Mouse (Mus musculus): ENCODE results near the gene Snrnp70. TPM values are rescaled to one million over a fixed set of nuclear protein-coding genes. Genes with fewer than 3 reads are reported as not detected.

Snrnp70 gene
- 211 TPM for polyA plus RNA-seq (2017; shearing (Covaris generic))

DNA sequence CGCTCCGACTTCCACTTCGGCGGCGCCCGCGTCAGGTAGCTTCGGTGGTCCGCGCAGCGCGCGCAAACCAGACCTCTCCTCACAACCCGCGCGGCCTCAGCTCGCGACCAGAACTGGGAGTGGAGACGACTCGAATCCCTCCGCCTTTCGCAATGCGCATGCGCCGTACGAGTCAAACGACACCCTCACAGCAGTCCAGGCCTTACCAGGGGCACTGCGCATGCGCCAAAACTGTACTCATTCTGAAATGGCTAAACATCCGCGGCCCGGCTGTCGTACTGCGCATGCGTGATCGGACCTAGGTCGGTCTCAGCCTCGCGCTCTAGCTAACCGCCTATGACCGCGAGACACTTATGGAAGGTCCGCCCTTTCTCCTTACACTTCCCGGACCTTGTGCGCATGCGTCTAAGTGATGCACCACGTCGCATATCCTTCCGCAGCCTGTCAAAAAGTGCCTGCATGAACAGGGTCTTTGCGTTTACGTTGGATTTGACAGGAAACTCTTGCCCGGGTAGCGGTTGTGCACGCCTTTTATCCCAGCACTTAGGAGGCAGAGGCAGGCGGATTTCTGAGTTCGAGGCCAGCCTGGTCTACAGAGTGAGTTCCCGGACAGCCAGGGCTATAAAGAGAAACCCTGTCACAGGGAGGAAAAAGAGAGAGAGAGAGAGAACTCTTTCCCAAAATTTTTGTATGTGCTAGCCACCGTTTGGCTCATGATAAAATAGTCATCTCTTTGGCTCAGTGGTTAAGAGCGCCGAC is at the start of gene Snrnp70:
Gene Snrnp70 (minus strand): TSS at position 165 of the 759 bp plus-strand sequence.

DNA sequence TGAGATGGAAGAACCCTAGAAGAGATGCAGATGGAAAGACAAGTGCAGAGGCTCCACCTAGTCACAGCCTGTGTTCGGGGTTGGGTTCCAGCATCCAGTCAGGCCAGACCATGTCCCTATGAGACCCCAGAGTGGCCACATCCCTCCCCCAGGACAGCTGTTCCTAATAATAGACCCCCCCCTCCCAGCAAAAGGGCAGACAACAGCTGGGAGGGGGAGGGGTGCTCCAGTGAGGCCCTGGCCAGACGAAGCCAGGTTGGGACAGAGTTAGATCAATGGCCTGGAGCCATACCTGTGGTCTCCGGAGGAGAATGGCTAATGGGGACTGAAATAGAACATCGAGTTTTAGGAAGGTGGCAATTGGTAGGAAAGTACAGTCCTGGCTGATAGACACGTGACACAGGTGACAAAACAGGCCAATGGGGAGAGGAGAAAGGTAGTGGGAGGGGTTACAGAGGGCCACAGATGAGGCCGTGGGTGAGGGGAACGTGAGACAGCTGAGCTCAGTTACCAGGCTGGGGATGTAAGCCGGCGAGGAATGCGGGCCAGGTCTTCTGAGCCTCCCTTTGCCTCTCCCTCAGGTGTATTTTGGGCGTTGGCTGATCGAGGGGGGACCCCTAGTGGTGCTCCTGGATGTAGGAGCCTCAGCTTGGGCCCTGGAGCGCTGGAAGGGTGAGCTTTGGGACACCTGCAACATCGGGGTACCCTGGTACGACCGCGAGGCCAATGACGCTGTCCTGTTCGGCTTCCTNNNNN is 42.2 kb upstream of the Snrnp70 start, which contains the start of gene Ruvbl2:
Gene Ruvbl2 (minus strand): TSS at position 576 of the 756 bp plus-strand sequence.

DNA sequence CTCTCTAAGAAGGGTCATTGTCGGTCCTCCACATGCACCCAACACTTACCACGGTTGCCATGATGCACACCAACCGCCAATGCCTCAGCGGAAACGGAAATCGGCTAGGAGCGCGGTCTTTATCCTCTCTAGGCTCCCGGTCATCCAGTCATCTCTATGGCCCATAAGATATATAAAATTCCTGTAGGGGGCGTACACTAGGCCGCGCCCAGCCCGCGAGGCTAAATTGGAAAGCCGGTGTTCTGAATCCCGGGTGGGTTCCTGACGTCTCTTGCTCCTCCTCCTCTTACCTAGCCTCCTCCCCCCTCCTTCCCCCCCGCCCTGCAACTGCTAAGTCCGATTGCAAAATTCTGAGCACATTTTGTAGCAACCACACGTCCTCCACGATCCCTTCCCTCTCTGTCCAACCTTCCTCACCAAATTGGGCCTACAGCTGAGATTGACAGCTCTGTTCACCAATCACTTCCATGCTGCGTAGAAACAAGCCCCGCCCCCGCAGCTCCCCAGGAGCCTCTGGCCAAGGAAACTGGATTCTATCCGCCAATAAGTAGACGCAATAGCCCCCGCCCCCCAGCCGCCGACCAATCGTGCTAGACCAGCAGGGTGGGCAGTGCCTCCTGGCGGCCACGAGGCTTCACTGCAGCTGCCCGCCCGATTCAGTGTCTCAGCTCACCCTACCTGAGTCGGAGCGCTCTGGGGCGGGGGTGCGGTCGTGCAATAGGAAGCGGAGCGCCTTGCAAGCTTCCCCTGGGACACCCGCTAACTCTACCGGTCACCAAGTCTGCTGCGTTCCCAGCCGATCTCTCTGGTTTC is 38.9 kb upstream of the Snrnp70 start, which contains the start of gene Gys1:
Gene Gys1 (plus strand): TSS at position 642 of the 813 bp plus-strand sequence.

DNA sequence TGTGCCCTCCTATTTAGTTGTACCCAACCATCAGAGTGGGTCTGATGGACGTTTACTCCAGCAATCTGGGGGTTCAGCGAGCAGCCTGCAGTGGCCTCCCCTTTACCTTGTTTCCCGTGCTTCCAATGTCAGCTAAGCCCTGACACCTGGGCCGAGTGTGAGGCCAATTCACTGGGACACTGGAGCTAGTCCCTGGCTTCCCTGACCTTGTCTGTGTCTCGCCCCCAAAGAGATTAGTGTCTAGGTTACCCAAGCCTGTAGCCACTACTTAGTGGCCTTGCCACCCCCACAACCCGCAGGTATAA is 25.0 kb upstream of the Snrnp70 start, which contains the start of gene Lhb:
Gene Lhb (plus strand): TSS at position 206 of the 305 bp plus-strand sequence.

DNA sequence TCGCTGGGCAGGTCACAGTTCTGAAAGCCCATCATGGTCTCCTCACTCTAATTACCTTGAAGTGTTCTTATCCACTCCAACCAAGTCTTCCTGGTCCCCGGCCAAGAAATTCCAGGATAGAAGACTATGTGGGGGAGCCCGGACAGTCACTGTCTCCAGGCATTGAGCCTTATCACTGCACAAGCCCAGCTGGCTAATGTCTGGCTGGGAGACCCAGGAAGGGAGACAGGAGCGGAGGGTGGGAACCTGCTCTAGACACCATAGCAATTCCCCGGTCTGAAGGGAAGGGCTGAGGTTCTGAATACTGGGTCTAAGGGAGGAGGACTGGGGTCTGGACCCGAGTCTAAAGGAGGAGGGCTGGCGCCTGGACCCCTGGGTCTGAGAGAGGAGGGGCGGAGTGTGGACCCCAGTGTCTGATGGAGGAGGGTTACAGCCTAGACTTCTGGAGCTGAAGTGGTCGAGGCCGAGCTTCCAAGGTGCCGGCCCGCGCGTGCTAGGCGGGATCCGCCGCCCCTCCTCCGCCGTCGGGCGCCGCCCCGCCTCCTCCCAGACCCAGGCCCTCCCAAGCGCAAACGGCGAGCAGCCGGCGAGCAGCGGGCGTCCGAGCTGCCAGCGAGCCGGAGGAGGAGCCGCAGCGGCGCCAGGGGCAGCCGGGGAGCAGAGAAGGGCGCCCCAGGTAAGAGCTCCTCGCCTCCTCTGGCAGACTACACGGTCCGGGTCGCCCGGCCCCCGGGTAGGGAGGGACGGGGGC is 17.7 kb upstream of the Snrnp70 start, which contains the start of gene Ntf5:
Gene Ntf5 (plus strand): TSS at position 583 of the 751 bp plus-strand sequence.

DNA sequence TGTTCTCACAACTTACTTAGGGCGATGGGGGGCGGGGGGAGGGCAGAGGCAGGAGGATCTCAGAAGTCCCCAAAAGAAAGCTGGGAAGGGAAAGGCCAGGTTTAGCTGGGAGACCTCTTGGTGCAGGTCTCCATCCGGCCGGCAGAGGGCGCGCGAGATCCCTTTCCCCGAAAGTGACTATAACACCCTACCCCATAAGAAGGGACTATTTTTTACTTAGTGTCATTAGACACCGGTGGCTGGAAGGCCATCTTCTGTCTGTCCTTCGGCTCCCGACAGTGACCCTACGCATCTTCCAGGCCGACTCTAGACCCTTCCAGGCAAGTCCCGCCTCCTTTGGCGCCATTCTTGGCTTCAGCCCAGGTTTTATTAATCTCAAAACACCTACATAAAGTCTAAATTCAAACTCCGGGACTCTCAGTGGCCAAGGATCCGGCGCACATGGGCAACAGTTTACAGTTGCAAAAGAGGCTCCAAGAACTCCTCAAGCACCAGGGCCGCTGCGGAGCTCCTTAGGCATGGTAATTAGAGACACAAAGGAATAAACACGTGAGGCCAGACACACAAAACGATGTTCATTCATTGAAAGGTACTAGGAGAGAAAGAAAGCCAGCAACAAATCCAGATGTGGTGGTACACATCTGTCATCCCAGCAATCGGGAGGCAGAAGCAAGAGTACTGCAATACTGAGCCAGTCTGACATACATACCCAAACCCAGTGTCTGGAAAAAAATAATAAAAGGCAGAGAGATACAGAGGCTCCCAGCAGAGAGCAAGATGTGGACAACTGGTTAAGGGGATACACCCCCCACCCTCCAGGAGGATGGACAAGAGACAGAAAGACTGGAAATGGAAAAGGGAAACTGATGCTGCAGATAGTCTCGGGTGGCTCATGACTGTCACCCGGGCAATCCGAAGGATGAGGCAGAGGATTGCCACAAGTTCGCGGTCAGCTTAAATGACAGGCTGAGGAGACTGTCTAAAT is 9.8 kb upstream of the Snrnp70 start, which contains the start of gene Kcna7:
Gene Kcna7 (plus strand): TSS at position 563 of the 985 bp plus-strand sequence.

DNA sequence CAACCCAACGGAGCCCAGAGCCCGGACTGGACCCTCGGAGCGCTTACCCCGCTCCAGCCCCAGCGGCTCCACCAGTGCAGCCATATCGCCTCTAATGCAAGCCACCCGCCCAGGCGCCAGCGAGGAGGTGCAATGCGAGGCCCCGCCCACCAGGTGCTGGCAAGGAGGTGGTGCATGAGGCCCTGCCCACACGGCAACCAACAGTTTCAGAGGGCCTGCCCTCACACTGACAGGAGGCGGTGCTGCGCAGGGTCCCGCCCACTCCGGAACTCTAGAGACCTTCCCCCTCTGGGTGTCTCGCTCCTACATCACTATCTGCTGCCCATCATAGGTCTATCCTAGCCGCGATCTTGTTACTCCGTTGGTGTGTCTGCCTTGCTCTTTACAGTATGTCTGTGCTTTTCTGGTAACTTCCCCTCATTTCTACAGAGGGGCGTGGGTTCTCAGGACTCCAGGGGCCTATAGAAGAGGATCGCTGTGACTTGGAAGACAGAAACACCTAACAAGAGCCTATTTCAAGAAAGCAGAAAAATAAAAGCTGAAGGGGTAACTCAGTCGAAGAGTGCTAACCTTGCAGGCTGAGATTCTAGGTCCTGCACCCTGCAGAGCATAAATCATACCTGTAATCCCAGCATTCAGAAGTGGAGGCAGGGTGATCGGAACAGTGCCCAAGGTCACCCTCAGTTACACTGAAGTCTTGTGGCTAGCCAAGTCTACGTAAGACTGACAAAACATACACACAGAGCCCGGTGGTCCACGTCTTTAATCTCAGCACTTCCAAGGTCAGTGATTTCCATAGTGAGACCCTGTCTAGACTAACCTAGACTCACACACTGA is 24.8 kb downstream of the Snrnp70 start, which contains the start of gene Lin7b:
Gene Lin7b (minus strand): TSS at position 109 of the 837 bp plus-strand sequence.

DNA sequence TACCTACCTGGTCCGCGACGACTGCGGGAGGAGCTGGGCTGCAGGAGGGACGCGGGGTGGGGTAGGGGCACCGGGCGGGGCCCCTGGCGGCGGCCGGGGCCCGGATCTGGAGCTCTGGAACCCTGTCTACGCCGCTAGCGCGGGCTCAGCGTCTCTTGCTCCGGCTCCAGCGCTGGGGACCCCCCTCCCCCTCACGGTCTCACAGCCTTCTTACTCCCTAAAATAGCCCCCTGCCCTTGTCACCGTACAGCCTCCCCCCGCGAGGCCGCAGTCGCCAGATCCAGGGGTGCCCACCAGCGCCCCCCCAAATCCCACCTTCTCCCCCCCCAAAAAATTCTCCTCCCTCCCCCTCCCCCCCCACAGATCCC is 28.9 kb downstream of the Snrnp70 start, which contains the start of gene Ppfia3:
Gene Ppfia3 (minus strand): TSS at position 368 of the 368 bp plus-strand sequence.

DNA sequence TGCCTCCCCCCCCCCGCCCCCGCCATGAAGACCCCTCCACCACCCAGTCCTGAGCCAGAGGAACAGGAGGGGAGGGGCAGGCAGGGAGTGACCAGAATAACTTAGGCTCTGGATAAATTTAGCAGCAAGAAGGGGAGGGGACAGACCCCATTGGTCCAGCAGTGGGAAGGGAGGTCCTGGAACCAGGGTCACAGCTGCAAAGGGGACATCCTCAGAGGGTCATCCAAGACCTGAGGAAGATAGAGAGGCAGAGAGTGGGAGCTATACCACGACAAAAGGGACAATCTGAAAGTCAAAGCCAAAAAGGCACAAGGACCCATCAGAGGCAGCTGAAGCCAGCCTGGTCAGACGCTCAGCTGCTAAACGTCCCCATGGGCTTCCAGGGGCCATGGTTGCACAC is 60.5 kb downstream of the Snrnp70 start, which contains the start of gene Hrc:
Gene Hrc (plus strand): TSS at position 235 of the 400 bp plus-strand sequence.

DNA sequence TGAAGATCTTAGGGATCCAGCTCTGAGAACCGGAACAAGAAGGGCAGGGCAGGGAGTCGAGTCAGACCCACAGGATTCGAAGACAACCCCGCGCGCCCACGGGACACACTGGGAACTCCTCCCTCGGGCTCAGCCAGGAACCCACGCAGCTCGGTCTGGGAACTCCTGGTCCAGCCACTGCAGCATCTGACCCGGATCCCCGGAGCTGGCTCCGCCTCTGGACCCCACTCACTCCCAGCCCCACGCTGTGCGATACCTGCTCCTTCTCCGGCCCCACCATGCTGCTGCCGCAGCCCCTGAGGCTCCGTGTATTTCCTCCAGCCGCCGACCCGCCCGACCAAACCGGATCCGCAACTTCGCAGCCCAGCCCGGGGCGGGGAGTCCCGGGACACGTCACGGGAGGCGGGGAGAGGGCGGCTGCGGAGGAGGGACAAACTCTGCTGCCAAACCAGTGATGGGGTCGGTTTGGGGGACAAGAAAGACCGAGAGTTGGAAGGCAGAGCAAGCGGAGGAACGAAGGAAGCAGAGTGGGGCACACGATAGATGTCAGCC is 62.0 kb downstream of the Snrnp70 start, which contains the start of gene Trpm4:
Gene Trpm4 (minus strand): TSS at position 350 of the 552 bp plus-strand sequence.

Other genes starting within 250 kb of the Snrnp70 start
- 28.2 TPM for gene Pih1d1, start 241.4 kb downstream of the Snrnp70 start, polyA plus RNA-seq (2017; shearing (Covaris generic))
- 36.2 TPM for gene Aldh16a1, start 241.2 kb downstream of the Snrnp70 start, polyA plus RNA-seq (2017; shearing (Covaris generic))
- not detected for gene Slc17a7, start 231.8 kb downstream of the Snrnp70 start, polyA plus RNA-seq (2017; shearing (Covaris generic))
- not detected for gene Gfy, start 216.2 kb downstream of the Snrnp70 start, polyA plus RNA-seq (2017; shearing (Covaris generic))
- not detected for gene Pth2, start 214.7 kb downstream of the Snrnp70 start, polyA plus RNA-seq (2017; shearing (Covaris generic))
- gene Ccdc155, start 190.8 kb downstream of the Snrnp70 start, polyA plus RNA-seq (2017; shearing (Covaris generic)) = 0.95 TPM
- gene Dkkl1, start 183.6 kb downstream of the Snrnp70 start, polyA plus RNA-seq (2017; shearing (Covaris generic)) = 66.4 TPM
- 1.7 TPM for gene Tead2, start 180.0 kb downstream of the Snrnp70 start, polyA plus RNA-seq (2017; shearing (Covaris generic))
- gene Cd37, start 156.6 kb downstream of the Snrnp70 start, polyA plus RNA-seq (2017; shearing (Covaris generic)) = 386 TPM
- gene Slc6a16, start 154.7 kb downstream of the Snrnp70 start, polyA plus RNA-seq (2017; shearing (Covaris generic)) = not detected
- gene Slc6a21, start 118.2 kb downstream of the Snrnp70 start, polyA plus RNA-seq (2017; shearing (Covaris generic)) = 0.93 TPM
- 5.0 TPM for gene Trpm4, start 62.0 kb downstream of the Snrnp70 start, polyA plus RNA-seq (2017; shearing (Covaris generic))
- not detected for gene Hrc, start 60.5 kb downstream of the Snrnp70 start, polyA plus RNA-seq (2017; shearing (Covaris generic))
- gene Ppfia3, start 28.7 kb downstream of the Snrnp70 start, polyA plus RNA-seq (2017; shearing (Covaris generic)) = 0.12 TPM
- gene Lin7b, start 25.2 kb downstream of the Snrnp70 start, polyA plus RNA-seq (2017; shearing (Covaris generic)) = not detected
- gene Kcna7, start 9.9 kb upstream of the Snrnp70 start, polyA plus RNA-seq (2017; shearing (Covaris generic)) = not detected
- 0.60 TPM for gene Ntf5, start 18.0 kb upstream of the Snrnp70 start, polyA plus RNA-seq (2017; shearing (Covaris generic))
- not detected for gene Lhb, start 25.1 kb upstream of the Snrnp70 start, polyA plus RNA-seq (2017; shearing (Covaris generic))
- 3.2 TPM for gene Gys1, start 39.1 kb upstream of the Snrnp70 start, polyA plus RNA-seq (2017; shearing (Covaris generic))
- gene Ruvbl2, start 42.4 kb upstream of the Snrnp70 start, polyA plus RNA-seq (2017; shearing (Covaris generic)) = 32.3 TPM
- gene Ftl1, start 64.1 kb upstream of the Snrnp70 start, polyA plus RNA-seq (2017; shearing (Covaris generic)) = 2,366 TPM
- 236 TPM for gene Bax, start 71.2 kb upstream of the Snrnp70 start, polyA plus RNA-seq (2017; shearing (Covaris generic))
- gene Tulp2, start 86.1 kb upstream of the Snrnp70 start, polyA plus RNA-seq (2017; shearing (Covaris generic)) = 1.3 TPM
- 0.89 TPM for gene Gm45808, start 91.1 kb upstream of the Snrnp70 start, polyA plus RNA-seq (2017; shearing (Covaris generic))
- gene Dhdh, start 93.1 kb upstream of the Snrnp70 start, polyA plus RNA-seq (2017; shearing (Covaris generic)) = 0.80 TPM
- gene Nucb1, start 114.7 kb upstream of the Snrnp70 start, polyA plus RNA-seq (2017; shearing (Covaris generic)) = 218 TPM
- 751 TPM for gene Ppp1r15a, start 130.5 kb upstream of the Snrnp70 start, polyA plus RNA-seq (2017; shearing (Covaris generic))
- 1.3 TPM for gene Plekha4, start 130.6 kb upstream of the Snrnp70 start, polyA plus RNA-seq (2017; shearing (Covaris generic))
- 2.0 TPM for gene Hsd17b14, start 159.2 kb upstream of the Snrnp70 start, polyA plus RNA-seq (2017; shearing (Covaris generic))
- gene Bcat2, start 174.4 kb upstream of the Snrnp70 start, polyA plus RNA-seq (2017; shearing (Covaris generic)) = 38.0 TPM
- gene Fgf21, start 219.7 kb upstream of the Snrnp70 start, polyA plus RNA-seq (2017; shearing (Covaris generic)) = not detected
- gene Fut1, start 221.5 kb upstream of the Snrnp70 start, polyA plus RNA-seq (2017; shearing (Covaris generic)) = 1.2 TPM
- gene Izumo1, start 226.1 kb upstream of the Snrnp70 start, polyA plus RNA-seq (2017; shearing (Covaris generic)) = not detected
- not detected for gene Rasip1, start 231.7 kb upstream of the Snrnp70 start, polyA plus RNA-seq (2017; shearing (Covaris generic))
- 1.1 TPM for gene Mamstr, start 244.2 kb upstream of the Snrnp70 start, polyA plus RNA-seq (2017; shearing (Covaris generic))

Measured in effector memory CD4-positive, alpha-beta T cell, adult 7 months (primary cell).